Mouse (Mus musculus) megakaryocyte progenitor cell, adult 5-6 weeks (primary cell): ENCODE data around the gene Ncor2. TPM values are rescaled to one million over a fixed set of nuclear protein-coding genes. Genes with fewer than 3 reads are reported as not detected.
A peak's percentile ranks its signal among the peaks of the same experiment; 100 is the strongest.

Experiments used
- ATAC-seq: replicated peaks from 2 replicates; pipeline ENCODE4 v1.8.0; 2016; ENCODE audit warnings: mild to moderate bottlenecking, moderate TSS enrichment, inconsistent platforms; ENCODE audit not compliant: poor library complexity
- total RNA-seq, 2 experiments: library from RNA; stranded (forward) in 1 of 2; stranded (reverse) in 1 of 2; fragments of 157-497, 149-512 nt in 1 of 2; fragments of 200-1000 nt in 1 of 2; gene quantifications; 2 replicates each; pipeline versions ENCODE4 v1.2.3 to v1.2.4; 2015 to 2017

The Ncor2 gene
- total RNA-seq, 2 experiments from 2014 or later = 10.9 to 50.1 TPM

DNA sequence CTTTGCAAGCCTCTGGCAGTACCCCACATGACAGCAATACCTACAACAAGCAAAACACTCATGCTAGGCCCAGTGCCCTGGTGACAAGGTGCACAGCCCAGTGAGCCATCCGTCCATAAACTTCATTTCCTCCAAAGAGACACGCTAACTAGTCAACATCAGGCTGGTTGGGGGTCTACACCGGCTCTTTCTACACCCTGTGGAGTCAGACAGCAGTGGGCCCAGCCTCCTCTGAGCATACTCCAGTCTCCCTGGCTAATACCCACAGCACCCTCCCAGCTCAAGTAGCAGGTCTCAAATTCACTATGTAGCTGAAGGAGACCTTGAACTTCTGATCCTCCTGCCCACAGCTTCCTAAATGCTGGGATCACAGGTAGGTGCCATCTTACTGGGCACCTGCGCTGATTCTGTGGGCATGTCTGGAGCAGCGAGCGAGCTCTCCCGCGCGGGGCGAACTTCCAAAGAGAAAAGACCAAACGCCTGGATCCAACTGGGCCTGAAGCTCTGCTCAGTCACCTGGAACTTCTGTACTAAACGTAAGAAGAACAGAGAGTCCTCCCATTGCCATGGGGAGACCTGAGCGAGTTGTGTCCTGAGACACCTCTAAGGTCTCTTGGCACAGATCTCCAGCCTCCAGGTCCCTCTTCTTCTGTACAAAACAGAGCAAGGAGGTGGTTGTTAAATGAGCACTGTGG is 46.3 kb downstream of the Ncor2 start:
- ATAC-seq = no peak

- ATAC-seq = no peak
Measured at GRCm38 (mm10) chr5:125132069-125132468, 47.0 kb downstream of the Ncor2 start.

DNA sequence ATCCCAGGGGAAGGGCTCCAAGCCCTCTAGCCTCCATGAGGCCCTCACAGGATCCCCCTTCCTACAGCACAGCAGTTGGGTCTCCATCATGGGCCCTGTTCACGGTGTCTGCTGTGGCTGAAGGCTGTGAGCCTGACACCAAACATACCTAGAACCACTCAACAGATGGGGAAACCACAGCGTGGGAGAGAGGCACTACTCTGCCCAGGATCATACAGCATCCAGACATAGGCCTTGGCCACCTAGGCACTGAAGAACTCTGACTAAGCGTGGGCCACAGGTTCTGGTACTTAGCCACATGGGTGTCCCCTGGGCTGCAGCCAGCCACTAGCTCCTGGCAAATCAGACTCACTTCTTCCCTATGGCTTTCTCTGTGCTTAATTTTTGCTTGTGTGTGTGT is 48.6 kb downstream of the Ncor2 start:
- no peak for ATAC-seq

GRCm38 (mm10) chr5:125128939-125129385 is 50.1 kb downstream of the Ncor2 start:
- peak; percentile 33; the same call in 1 of the 2 replicates for ATAC-seq

GRCm38 (mm10) chr5:125127920-125128319 is 51.1 kb downstream of the Ncor2 start:
- no peak for ATAC-seq

- ATAC-seq = no peak
Measured at GRCm38 (mm10) chr5:125127426-125127825, 51.6 kb downstream of the Ncor2 start.

DNA sequence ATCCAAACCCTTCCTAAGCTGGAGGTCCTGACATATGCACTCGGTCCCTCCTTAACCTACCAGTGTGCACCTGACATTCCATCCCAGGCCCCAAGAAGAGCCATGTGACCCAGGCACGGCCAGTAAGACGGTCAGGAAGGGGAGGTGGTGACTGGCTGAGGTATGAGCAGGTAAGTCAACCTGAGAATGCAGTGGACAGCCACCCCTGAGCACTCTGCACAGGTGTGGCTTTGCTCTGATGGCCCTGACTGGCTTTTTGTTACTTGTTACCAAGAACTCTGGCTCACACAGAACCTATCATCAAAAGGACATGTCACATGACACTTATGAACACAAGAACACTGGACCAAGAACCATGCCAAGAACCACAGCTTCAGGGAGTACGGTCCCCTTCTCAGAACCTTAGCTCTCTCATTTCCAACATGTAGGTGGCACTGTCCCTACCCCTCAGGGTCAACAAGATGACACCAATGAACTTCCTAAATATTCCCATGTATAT is 53.0 kb downstream of the Ncor2 start:
- no peak for ATAC-seq

DNA sequence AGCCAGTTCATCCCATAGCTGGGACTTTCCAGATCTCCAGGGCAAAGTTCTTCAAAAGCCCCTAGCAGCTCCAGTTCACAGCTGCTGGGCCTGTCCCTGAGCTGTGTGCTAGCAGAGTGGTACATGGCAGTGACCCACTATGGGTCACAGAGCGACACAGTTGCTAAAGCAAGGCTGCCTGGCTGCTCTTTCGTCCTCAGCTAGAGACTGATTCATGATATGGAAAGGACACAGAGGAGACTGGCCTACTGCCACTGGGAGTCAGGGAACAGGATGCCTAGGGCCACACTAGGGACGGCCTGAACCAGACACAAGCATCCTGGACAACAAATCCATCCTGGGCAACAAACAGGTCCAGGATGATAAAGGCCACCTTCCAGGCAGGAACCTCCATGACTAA is 53.8 kb downstream of the Ncor2 start:
- ATAC-seq = no peak

GRCm38 (mm10) chr5:125124002-125124401 is 55.0 kb downstream of the Ncor2 start:
- ATAC-seq = no peak

- no peak for ATAC-seq
Measured at GRCm38 (mm10) chr5:125123206-125123605, 55.8 kb downstream of the Ncor2 start.

DNA sequence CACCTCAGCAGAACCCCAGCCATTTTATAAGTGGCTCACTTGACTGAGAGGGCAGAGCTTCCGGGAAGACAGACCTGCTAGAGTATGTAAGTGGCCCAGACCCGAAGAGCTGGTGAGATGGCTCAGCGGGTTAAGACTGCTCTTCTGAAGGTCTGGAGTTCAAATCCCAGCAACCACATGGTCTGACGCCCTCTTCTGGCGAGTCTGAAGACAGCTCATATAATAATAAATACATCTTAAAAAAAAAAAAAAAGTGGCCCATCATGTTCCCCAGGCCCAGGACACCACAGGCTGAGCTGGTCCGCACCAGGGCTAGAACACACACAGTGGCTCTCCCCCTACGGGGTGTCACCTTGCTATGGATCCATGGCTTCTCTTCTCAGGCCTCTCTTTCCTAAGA is 56.5 kb downstream of the Ncor2 start:
- no peak for ATAC-seq

- no peak for ATAC-seq
Measured at GRCm38 (mm10) chr5:125122049-125122448, 57.0 kb downstream of the Ncor2 start.

- ATAC-seq = no peak
Measured at GRCm38 (mm10) chr5:125120517-125121303, 58.3 kb downstream of the Ncor2 start.

DNA sequence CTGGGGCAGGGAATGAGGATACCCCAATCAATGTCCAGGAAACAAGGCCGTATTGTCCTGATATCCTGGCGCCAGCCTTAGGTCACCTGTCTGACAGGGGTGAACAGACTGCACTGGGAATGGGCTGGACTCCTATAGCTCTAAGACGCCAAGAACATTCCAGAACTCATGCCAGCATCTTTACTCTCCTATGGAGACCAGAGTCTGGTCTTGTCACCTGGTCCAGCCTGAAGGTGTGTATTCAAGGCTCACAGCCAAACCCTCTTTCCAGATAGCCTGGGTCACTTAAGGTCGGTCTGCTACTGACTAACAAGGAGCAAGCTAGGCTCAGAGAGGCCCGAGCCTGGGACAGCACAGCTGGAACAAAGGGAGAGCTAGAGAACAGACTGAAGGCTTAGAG is 61.8 kb downstream of the Ncor2 start:
- no peak for ATAC-seq

DNA sequence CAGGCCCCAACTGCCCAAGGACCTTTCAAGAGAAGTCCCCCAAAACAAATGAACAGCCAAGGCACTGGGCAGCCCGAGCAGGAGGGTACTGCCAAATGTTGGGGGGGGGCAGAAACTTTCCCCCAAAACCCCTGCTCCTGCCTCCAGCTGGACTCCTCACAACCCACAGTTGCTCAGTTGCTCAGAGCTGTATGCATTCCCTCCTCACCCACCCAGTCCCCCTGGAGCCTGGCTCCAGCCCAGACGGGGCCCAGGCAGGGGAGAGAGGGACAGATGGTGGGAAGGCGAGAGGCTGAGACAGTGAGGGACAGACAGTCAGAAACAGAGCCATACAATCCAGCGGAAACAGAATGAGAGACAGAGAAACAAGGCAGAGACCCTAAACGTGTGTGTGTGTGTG is 66.0 kb downstream of the Ncor2 start:
- no peak for ATAC-seq

DNA sequence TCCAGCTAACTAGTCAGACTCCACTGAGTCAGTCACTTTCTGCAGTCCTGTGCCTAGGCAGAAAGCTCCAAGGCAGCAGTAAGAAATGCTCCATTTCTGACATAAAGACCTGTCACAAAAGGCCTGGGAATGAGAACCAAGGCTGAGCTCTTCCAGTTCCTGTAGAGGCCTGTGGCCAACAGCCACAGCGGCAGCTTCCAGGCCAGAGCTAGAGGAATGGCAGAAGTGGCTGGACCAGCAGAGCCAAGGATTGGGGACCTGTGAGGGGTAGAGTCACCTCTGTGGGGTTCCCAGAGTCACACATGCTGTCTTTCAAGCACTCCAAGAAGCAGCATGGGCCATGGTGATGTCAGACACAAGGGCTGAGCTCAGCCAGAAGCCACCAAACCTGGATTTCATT is 66.4 kb downstream of the Ncor2 start:
- no peak for ATAC-seq

DNA sequence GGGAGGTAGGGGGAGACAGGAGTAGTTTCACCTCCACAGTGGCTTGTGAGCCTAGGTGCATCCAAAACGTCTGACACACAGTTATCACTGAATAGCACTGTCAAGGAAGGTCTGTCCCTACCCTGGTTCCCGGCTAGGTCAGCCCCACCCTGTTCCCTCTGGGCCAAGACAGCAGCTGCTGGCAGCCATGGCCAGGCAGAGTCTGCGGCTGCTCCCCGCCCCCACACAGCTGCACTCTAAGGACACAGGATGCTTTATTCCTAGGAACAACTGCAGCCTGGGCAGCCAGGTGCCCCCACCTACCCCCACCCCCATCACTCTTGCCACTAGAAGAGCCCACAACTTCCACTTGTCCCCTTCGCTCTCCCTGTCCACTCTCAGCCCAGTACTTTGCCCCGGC is 67.9 kb downstream of the Ncor2 start:
- 0 out of 2 replicates have a peak, but pooled peaks have one; percentile 27 for ATAC-seq

GRCm38 (mm10) chr5:125110722-125111121 is 68.3 kb downstream of the Ncor2 start:
- ATAC-seq = no peak

DNA sequence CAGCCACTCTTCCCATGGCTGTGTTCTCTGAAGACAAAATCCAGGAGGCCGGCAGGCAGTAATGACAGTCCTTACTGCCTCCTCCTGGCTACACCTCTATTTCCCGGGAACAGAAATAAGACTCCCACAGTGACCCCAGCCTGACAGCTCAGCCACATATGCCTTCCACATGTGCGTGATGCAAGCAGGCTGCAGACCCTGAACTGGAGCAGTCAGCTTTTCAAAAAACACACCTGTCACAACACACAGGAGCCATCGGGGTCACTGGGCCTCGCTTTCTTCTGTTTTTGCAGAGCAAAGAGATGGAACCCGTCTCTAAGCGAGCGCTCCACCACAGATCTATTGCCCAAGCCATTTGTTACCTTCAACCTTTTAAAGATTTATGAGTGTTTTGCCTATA is 68.8 kb downstream of the Ncor2 start:
- ATAC-seq = no peak

GRCm38 (mm10) chr5:125107011-125107651 is 71.9 kb downstream of the Ncor2 start:
- ATAC-seq = peak; percentile 52

DNA sequence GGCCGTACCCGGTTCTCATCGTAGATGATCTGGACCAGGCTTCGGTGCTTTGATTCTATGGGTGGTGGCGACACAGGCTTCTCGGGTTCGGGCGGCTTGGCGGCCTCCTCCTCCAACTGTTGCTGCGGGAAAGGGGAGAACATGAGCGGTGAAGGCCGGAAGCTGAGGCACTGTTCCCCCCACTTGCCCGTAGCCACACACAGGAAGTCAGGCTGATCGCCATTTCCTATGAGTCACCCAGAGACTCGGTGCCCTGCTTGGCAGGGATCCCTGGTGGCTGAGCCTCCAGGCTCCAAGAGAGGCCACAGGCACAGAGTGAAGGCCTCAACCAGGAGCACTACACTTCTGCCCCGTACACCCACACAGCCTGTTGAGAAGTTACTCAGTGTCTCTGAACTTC is 72.8 kb downstream of the Ncor2 start:
- peak; percentile 79 for ATAC-seq

DNA sequence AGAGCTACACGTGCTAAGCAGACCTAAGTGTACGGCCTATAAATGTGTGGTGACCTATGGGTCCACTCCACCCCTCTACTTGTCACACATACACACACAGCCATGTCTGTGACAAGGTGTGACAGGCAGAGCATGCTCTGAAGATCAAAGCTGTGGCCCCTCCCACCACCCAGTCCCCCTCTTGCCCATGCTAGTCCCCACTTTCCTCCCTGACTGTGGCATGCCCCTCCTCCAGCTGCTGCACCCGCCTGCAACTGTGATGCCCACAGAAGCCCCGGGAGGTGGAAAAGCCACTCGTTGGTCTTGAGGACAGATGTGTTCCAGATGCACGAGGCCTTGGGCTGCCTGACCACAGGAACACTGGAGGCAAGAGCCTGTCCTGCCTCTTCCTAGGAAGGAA is 74.2 kb downstream of the Ncor2 start:
- ATAC-seq = no peak
